Mouse (Mus musculus): ENCODE results near the gene Isyna1. TPM values are rescaled to one million over a fixed set of nuclear protein-coding genes. Genes with fewer than 3 reads are reported as not detected.

The Isyna1 gene
- polyA plus RNA-seq, 1 experiment from 2014 or later = 86.8 TPM

GRCm38 (mm10) chr8:70558983-70559382 is 35.2 kb upstream of the Isyna1 start:
- no peaks in the 10 kb centered on the region for H3K9me3 ChIP-seq (ENCODE audit: control insufficient read depth, low read length)
- H3K4me1 ChIP-seq (replicated peaks; ENCODE audit: control insufficient read depth, insufficient read depth, low read length) = peaks cover 11% of the 10 kb centered on the region; the same call in 1 of the 2 replicates
- no peaks in the 10 kb centered on the region for H3K27me3 ChIP-seq (ENCODE audit: control insufficient read depth, insufficient read depth, low read length)
- DNase-seq (ENCODE audit: low spot score) (no peak), ATAC-seq (ENCODE audit: low FRiP score) (no peak)
- no peak overlapping the region for H3K4me2 ChIP-seq (replicated peaks)
- H3K27ac ChIP-seq = no peak overlapping the region
- H3K9ac ChIP-seq = no peak overlapping the region
- H3K4me3 ChIP-seq (replicated peaks; ENCODE audit: low read length) = no peak overlapping the region
- 73% methylated on average over 3 of the region's 3 CpGs for WGBS
- no peaks in the 10 kb centered on the region for H3K36me3 ChIP-seq (replicated peaks; ENCODE audit: control insufficient read depth, insufficient read depth)

GRCm38 (mm10) chr8:70560096-70560495 is 34.1 kb upstream of the Isyna1 start:
- DNase-seq (ENCODE audit: low spot score) (no peak), ATAC-seq (ENCODE audit: low FRiP score) (no peak)
- H3K4me1 ChIP-seq (replicated peaks; ENCODE audit: control insufficient read depth, insufficient read depth, low read length) = 0 out of 2 replicates have a peak, but pooled peaks cover 13% of the 10 kb centered on the region
- 72% methylated on average over 2 of the region's 2 CpGs for WGBS
- H3K9ac ChIP-seq = no peak overlapping the region
- no peaks in the 10 kb centered on the region for H3K27me3 ChIP-seq (ENCODE audit: control insufficient read depth, insufficient read depth, low read length)
- no peaks in the 10 kb centered on the region for H3K9me3 ChIP-seq (ENCODE audit: control insufficient read depth, low read length)
- no peak overlapping the region for H3K27ac ChIP-seq
- H3K36me3 ChIP-seq (replicated peaks; ENCODE audit: control insufficient read depth, insufficient read depth) = no peaks in the 10 kb centered on the region
- H3K4me3 ChIP-seq (replicated peaks; ENCODE audit: low read length) = no peak overlapping the region
- H3K4me2 ChIP-seq (replicated peaks) = no peak overlapping the region

- Histone ChIP-seq H3K4me1 (replicated peaks; ENCODE audit: control insufficient read depth, insufficient read depth, low read length) (0 out of 2 replicates have a peak, but pooled peaks cover 13% of the 10 kb centered on the region), H3K4me3 (replicated peaks; ENCODE audit: low read length) (no peak overlapping the region), H3K9me3 (ENCODE audit: control insufficient read depth, low read length) (no peaks in the 10 kb centered on the region), H3K36me3 (replicated peaks; ENCODE audit: control insufficient read depth, insufficient read depth) (no peaks in the 10 kb centered on the region), H3K9ac (no peak overlapping the region), H3K27me3 (ENCODE audit: control insufficient read depth, insufficient read depth, low read length) (no peaks in the 10 kb centered on the region), H3K4me2 (replicated peaks) (no peak overlapping the region), H3K27ac (no peak overlapping the region)
- WGBS = 66% methylated on average over 3 of the region's 3 CpGs
- ATAC-seq (ENCODE audit: low FRiP score) = no peak
- no peak for DNase-seq (ENCODE audit: low spot score)
Measured at GRCm38 (mm10) chr8:70560564-70560963, 33.6 kb upstream of the Isyna1 start.

GRCm38 (mm10) chr8:70561357-70561756 is 32.8 kb upstream of the Isyna1 start:
- Histone ChIP-seq H3K27ac (no peak overlapping the region), H3K9ac (no peak overlapping the region), H3K4me1 (replicated peaks; ENCODE audit: control insufficient read depth, insufficient read depth, low read length) (0 out of 2 replicates have a peak, but pooled peaks cover 13% of the 10 kb centered on the region), H3K4me2 (replicated peaks) (no peak overlapping the region), H3K9me3 (ENCODE audit: control insufficient read depth, low read length) (no peaks in the 10 kb centered on the region), H3K4me3 (replicated peaks; ENCODE audit: low read length) (no peak overlapping the region), H3K36me3 (replicated peaks; ENCODE audit: control insufficient read depth, insufficient read depth) (no peaks in the 10 kb centered on the region), H3K27me3 (ENCODE audit: control insufficient read depth, insufficient read depth, low read length) (no peaks in the 10 kb centered on the region)
- 81% methylated on average over 4 of the region's 4 CpGs for WGBS
- ATAC-seq (ENCODE audit: low FRiP score) (no peak), DNase-seq (ENCODE audit: low spot score) (no peak)

GRCm38 (mm10) chr8:70561809-70562535 is 32.2 kb upstream of the Isyna1 start:
- no peak overlapping the region for H3K9ac ChIP-seq

GRCm38 (mm10) chr8:70562802-70563201 is 31.4 kb upstream of the Isyna1 start:
- H3K27me3 ChIP-seq (ENCODE audit: control insufficient read depth, insufficient read depth, low read length) = no peaks in the 10 kb centered on the region
- H3K27ac ChIP-seq = no peak overlapping the region
- H3K4me1 ChIP-seq (replicated peaks; ENCODE audit: control insufficient read depth, insufficient read depth, low read length) = 0 out of 2 replicates have a peak, but pooled peaks cover 13% of the 10 kb centered on the region
- no peaks in the 10 kb centered on the region for H3K36me3 ChIP-seq (replicated peaks; ENCODE audit: control insufficient read depth, insufficient read depth)
- H3K4me2 ChIP-seq (replicated peaks) = no peak overlapping the region
- H3K9ac ChIP-seq = no peak overlapping the region
- ATAC-seq (ENCODE audit: low FRiP score) (no peak), DNase-seq (ENCODE audit: low spot score) (no peak)
- no peak overlapping the region for H3K4me3 ChIP-seq (replicated peaks; ENCODE audit: low read length)
- WGBS = 85% methylated on average over 3 of the region's 3 CpGs
- H3K9me3 ChIP-seq (ENCODE audit: control insufficient read depth, low read length) = no peaks in the 10 kb centered on the region

More at GRCm38 (mm10) chr8:70561809-70562535, 32.2 kb upstream of the Isyna1 start:
- DNase-seq (ENCODE audit: low spot score) (no peak), ATAC-seq (ENCODE audit: low FRiP score) (no peak)
- Histone ChIP-seq H3K4me3 (replicated peaks; ENCODE audit: low read length) (no peak overlapping the region), H3K36me3 (replicated peaks; ENCODE audit: control insufficient read depth, insufficient read depth) (no peaks in the 10 kb centered on the region), H3K9me3 (ENCODE audit: control insufficient read depth, low read length) (no peaks in the 10 kb centered on the region), H3K27ac (no peak overlapping the region), H3K4me2 (replicated peaks) (no peak overlapping the region), H3K27me3 (ENCODE audit: control insufficient read depth, insufficient read depth, low read length) (no peaks in the 10 kb centered on the region), H3K4me1 (replicated peaks; ENCODE audit: control insufficient read depth, insufficient read depth, low read length) (0 out of 2 replicates have a peak, but pooled peaks cover 13% of the 10 kb centered on the region)
- 83% methylated on average over 7 of the region's 7 CpGs for WGBS

- no peak overlapping the region for H3K4me2 ChIP-seq (replicated peaks)
- no peaks in the 10 kb centered on the region for H3K9me3 ChIP-seq (ENCODE audit: control insufficient read depth, low read length)
- 0 out of 2 replicates have a peak, but pooled peaks cover 13% of the 10 kb centered on the region for H3K4me1 ChIP-seq (replicated peaks; ENCODE audit: control insufficient read depth, insufficient read depth, low read length)
- DNase-seq (ENCODE audit: low spot score) = no peak
- H3K27me3 ChIP-seq (ENCODE audit: control insufficient read depth, insufficient read depth, low read length) = no peaks in the 10 kb centered on the region
- ATAC-seq (ENCODE audit: low FRiP score) = no peak
- 94% methylated on average over 6 of the region's 6 CpGs for WGBS
- H3K36me3 ChIP-seq (replicated peaks; ENCODE audit: control insufficient read depth, insufficient read depth) = no peaks in the 10 kb centered on the region
- no peak overlapping the region for H3K27ac ChIP-seq
- H3K4me3 ChIP-seq (replicated peaks; ENCODE audit: low read length) = no peak overlapping the region
- no peak overlapping the region for H3K9ac ChIP-seq
Measured at GRCm38 (mm10) chr8:70563763-70564387, 30.3 kb upstream of the Isyna1 start.

- ATAC-seq (ENCODE audit: low FRiP score) (no peak), DNase-seq (ENCODE audit: low spot score) (no peak)
- Histone ChIP-seq H3K4me2 (replicated peaks) (no peak overlapping the region), H3K4me1 (replicated peaks; ENCODE audit: control insufficient read depth, insufficient read depth, low read length) (0 out of 2 replicates have a peak, but pooled peaks cover 13% of the 10 kb centered on the region), H3K4me3 (replicated peaks; ENCODE audit: low read length) (no peak overlapping the region), H3K27me3 (ENCODE audit: control insufficient read depth, insufficient read depth, low read length) (no peaks in the 10 kb centered on the region), H3K27ac (no peak overlapping the region), H3K9ac (no peak overlapping the region), H3K36me3 (replicated peaks; ENCODE audit: control insufficient read depth, insufficient read depth) (no peaks in the 10 kb centered on the region), H3K9me3 (ENCODE audit: control insufficient read depth, low read length) (no peaks in the 10 kb centered on the region)
- WGBS = 73% methylated on average over 3 of the region's 3 CpGs
Measured at GRCm38 (mm10) chr8:70564696-70565235, 29.4 kb upstream of the Isyna1 start.

- Histone ChIP-seq H3K9me3 (ENCODE audit: control insufficient read depth, low read length) (no peaks in the 10 kb centered on the region), H3K36me3 (replicated peaks; ENCODE audit: control insufficient read depth, insufficient read depth) (no peaks in the 10 kb centered on the region), H3K27ac (no peak overlapping the region), H3K4me3 (replicated peaks; ENCODE audit: low read length) (no peak overlapping the region), H3K27me3 (ENCODE audit: control insufficient read depth, insufficient read depth, low read length) (no peaks in the 10 kb centered on the region), H3K4me1 (replicated peaks; ENCODE audit: control insufficient read depth, insufficient read depth, low read length) (peaks cover 14% of the 10 kb centered on the region; the same call in 1 of the 2 replicates), H3K9ac (no peak overlapping the region), H3K4me2 (replicated peaks) (no peak overlapping the region)
- DNase-seq (ENCODE audit: low spot score) (no peak), ATAC-seq (ENCODE audit: low FRiP score) (no peak)
- 79% methylated on average over 3 of the region's 3 CpGs for WGBS
Measured at GRCm38 (mm10) chr8:70565561-70565960, 28.6 kb upstream of the Isyna1 start.

Data from hindbrain, embryonic 14.5 days (tissue).